Mouse (Mus musculus) Patski (cell line): ENCODE measurements around the gene Dph5. TPM values are rescaled to one million over a fixed set of nuclear protein-coding genes. Genes with fewer than 3 reads are reported as not detected.
"Not testable (repeated sequence)": the region's sequence is repeated elsewhere in the genome, so short reads cannot be mapped to it uniquely, and the experiment has no call there.

ENCODE experiments used
- ATAC-seq: fragments of 100-300 bp; one replicate; pipeline ENCODE4 v1.8.0; 2021
- CTCF ChIA-PET: fragments of 350-600 bp; sonication (Branson Sonifier 250); formaldehyde crosslinking; loops from one replicate; lab custom pipeline; 2022; ENCODE audit warnings: inconsistent platforms; lab: Charles Lee
- POLR2A ChIA-PET: fragments of 350-600 bp; sonication (Branson Sonifier 250); formaldehyde crosslinking; loops from one replicate; lab custom pipeline; 2022; ENCODE audit warnings: antibody characterized with exemption, inconsistent platforms; lab: Charles Lee
- DNase-seq: peaks from one replicate; pipeline ENCODE4 v3.0.0-alpha.2; 2011; ENCODE audit warnings: low read depth, low spot score
- H3K27me3 ChIP-seq: fragments of 371-371 bp; one replicate; pipeline ENCODE4 v1.5.1; 2021
- CTCF ChIP-seq: fragments of 100-300 bp; IDR thresholded peaks from one replicate; pipeline ENCODE4 v1.5.1; 2021
- in situ Hi-C: fragments of 300-500 bp; cut with MboI; formaldehyde crosslinking; loops from 3 replicates; pipeline ENCODE4 v1.11.1; 2018; ENCODE audit warnings: low pct_unique_long_range_greater_than_20kb, mixed read lengths
- polyA plus RNA-seq: library from polyadenylated mRNA; unstranded; gene quantifications from one replicate; pipeline ENCODE4 v1.2.3, GENCODE M21; 2021

Dph5 gene
- polyA plus RNA-seq, 1 experiment from 2014 or later, result 29.1 TPM

DNA sequence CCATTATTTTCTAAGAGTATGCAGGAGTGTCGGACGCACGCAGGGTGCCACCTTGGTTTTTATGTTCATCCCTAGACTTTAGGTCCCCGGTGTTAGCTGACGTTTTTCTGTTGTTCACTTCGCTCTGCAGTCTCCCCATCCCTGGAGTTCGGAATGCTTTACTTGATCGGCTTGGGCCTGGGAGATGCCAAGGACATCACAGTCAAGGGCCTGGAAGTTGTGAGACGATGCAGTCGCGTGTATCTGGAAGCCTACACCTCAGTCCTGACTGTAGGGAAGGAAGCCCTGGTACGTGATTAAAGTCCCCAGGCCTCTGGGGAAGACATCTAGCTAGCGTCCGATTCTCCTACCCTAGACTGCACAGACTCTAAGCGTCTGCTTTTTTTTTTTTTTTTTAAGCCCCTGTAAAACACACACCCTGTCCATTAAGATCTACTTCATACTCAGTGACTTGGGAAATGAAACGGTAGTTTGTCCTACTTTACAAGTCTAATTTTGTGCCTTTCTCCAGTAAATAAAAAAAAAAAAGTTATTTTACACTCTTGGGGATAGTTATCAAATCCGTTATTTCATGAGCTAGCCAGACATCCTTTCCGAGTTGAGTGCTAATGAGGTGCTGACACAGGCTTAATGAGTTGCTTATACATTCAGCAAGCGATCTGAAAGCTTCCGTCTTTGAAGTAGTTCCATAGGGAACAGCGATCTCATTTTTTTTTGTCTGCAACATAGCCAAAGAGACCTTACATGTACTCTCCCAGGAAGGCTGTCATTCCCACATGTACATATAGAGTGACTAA is 871 bp downstream of the Dph5 start:
- no peak for TF ChIP-seq CTCF
- no peaks in the 10 kb centered on the region for H3K27me3 ChIP-seq
- ATAC-seq (peak; percentile 36), DNase-seq (no peak)
- POLR2A ChIA-PET, result interaction anchor here (0.6 to 1.8 kb wide), 10 partner anchors 8 to 945 kb away, joined by 3 to 12 read pairs (median 4); partner anchors contain the start of gene S1pr1
- in situ Hi-C loops, result loop anchor here (5.0 kb wide), 1 partner anchor 171 kb away; the partner anchor contains the start of gene S1pr1
- CTCF ChIA-PET, result interaction anchor here (1.1 to 1.8 kb wide), 3 partner anchors 16 to 176 kb away, joined by 3 to 11 read pairs (median 3); no protein-coding TSS in a partner anchor

DNA sequence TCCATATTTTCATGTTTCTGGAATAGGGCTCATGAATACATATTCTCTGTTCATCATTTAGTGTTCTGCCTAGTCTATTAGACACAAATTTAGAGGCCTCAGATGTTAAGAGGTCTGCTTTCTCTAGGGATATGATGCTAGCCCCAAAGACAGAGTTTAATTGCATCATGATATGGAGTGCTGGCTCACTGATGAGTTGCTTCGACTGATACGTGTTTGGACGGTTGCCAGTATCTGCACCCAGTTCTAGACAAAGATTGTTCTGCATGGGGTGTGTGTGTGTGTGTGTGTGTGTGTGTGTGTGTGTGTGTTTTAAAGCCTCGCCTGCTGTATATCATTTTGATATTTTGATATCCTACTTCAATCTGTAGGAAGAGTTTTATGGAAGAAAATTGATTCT is 4.7 kb downstream of the Dph5 start:
- TF ChIP-seq CTCF, result no peak
- in situ Hi-C loops, result no loop called here
- ATAC-seq, result no peak
- no peaks in the 10 kb centered on the region for H3K27me3 ChIP-seq
- CTCF ChIA-PET, result no interaction called here
- DNase-seq, result no peak
- POLR2A ChIA-PET, result no interaction called here

DNA sequence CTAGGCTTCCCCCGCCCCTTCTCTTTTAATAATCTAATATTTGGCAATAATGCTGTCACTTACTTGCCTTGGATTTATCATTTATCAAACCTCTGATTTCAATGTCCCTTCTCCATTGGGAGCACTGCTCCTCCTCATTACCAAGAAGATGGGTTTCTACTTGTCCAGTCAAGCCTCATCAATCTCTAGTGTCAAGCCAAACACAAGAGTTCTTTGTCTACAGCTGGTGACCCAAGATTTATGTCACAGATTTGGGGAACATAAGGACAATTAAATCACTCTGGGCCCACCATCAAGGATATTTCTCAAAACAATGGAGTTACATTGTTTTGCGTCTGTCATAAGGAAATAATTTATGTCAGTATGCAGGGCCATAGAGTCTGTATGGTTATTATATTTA is 5.5 kb downstream of the Dph5 start:
- ChIA-PET CTCF (no interaction called here), POLR2A (no interaction called here)
- in situ Hi-C loops, result no loop called here

DNA sequence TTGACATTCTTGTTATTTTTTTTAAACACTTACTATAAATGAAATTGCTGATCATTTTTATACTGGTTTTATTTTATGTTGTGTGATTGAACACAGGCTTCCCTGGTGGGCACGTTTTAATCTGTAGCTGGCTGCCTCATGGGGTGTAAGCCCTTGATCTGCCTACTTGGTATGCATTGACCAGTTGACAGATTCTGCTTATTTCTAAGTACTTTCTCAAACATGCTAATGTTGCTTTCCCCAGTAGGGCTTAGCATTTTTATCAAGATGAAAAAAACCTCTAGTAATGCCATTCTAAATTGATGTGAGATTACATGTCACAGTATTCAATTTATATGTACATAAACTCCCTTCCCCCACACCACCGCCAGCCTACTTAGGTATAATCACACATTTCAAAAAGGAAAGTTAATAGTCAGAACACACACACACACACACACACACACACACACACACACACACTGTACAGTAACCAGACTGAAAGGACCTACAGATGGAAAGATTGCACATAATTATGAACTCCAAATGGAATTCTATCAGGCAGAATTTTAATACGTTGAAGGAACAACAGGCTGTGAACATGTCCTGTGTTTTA is 10.8 kb downstream of the Dph5 start:
- in situ Hi-C loops, result no loop called here
- DNase-seq (no peak), ATAC-seq (no peak)
- no peaks in the 10 kb centered on the region for H3K27me3 ChIP-seq
- no peak for TF ChIP-seq CTCF
- ChIA-PET POLR2A (no interaction called here), CTCF (no interaction called here)

More for the DNA sequence above, 5.5 kb downstream of the Dph5 start:
- ATAC-seq (no peak), DNase-seq (no peak)
- H3K27me3 ChIP-seq, result no peaks in the 10 kb centered on the region
- TF ChIP-seq CTCF, result no peak

DNA sequence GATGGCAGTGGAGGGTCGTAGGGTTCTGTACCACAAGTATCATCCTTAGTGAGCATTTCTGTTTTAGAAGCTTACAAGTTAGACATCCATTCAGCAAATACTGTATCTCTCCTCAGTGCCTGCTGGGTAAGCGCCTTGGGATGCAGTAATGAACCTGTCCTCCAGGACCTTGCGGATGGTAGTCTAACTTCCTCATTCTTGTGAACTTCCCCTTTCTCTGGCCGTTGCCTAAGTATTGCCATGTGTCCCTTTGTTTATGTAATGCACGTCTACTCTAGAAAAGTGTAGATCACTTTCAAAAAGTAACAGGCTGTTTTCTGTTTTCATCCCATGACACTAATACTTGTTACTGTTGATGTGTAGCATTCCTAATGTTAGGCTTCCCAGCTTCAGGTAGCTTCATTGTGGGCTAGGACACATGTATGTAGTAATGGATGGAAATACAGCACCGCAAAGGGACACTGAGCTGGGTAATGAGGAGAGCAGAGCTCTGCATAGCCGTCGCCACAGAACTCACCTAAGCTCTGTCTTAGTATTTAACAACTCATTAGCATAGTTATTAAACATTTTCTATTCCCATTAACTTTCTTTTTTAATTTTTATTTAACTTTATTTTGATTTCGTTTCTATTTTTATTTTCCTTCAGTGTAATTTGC is 14.8 kb downstream of the Dph5 start:
- DNase-seq, result no peak
- CTCF ChIA-PET, result interaction anchor here (0.9 to 1.6 kb wide), 5 partner anchors 13 to 190 kb away, joined by 3 to 7 read pairs (median 5); no protein-coding TSS in a partner anchor
- no peaks in the 10 kb centered on the region for H3K27me3 ChIP-seq
- TF ChIP-seq CTCF, result no peak
- POLR2A ChIA-PET, result interaction anchor here (1.2 to 1.6 kb wide), 2 partner anchors 12 to 74 kb away, joined by 3 to 5 read pairs; no protein-coding TSS in a partner anchor
- in situ Hi-C loops, result no loop called here
- ATAC-seq, result no peak

DNA sequence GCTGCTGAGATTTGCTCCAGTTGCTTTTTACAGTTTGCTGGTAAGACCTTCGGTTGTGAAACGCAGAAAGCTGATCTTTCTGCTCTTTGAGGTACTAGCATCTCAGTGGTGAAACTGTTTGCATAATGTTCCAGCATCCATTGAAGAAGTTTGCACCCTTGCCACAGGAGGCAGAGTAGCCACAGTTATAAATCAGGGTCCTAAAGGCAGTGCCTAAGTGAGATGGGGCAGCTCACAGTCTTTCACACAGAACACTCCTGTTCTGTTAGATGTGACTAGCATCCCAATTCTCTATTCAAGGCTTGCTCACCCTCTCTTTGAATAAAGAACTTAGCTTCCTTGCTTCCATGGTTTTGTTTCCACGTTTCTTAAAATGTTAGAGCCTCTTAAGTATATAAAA is 17.4 kb downstream of the Dph5 start:
- in situ Hi-C loops, result no loop called here

DNA sequence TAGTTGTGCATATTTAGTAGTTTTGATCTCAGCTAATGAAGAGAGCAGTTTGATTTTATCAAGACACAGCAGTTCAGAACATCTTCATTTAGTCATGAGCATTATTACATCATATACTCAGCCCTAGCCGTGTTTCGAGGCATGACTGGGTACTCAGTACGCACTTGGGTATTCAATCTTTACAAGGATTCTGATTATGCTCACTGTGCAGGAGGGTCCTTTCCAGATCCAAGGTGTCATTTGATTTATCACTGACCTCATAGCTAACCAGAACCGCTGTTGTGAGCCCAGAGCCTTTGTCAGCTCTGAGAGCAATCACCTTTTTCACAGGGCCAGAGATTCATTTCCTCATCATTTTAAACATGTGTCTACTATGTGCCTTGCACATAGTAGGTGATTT is 17.9 kb downstream of the Dph5 start:
- no peaks in the 10 kb centered on the region for H3K27me3 ChIP-seq
- no peak for DNase-seq
- TF ChIP-seq CTCF, result no peak
- in situ Hi-C loops, result no loop called here
- POLR2A ChIA-PET, result no interaction called here
- ATAC-seq, result no peak
- CTCF ChIA-PET, result interaction anchor here (0.7 to 2.5 kb wide), 9 partner anchors 9 to 239 kb away, joined by 3 to 11 read pairs (median 4); no protein-coding TSS in a partner anchor

More for the DNA sequence above, 17.4 kb downstream of the Dph5 start:
- ATAC-seq, result no peak
- TF ChIP-seq CTCF, result no peak
- POLR2A ChIA-PET, result no interaction called here
- CTCF ChIA-PET, result interaction anchor here (0.7 to 2.5 kb wide), 11 partner anchors 9 to 239 kb away, joined by 3 to 11 read pairs (median 4); no protein-coding TSS in a partner anchor
- DNase-seq, result no peak
- no peaks in the 10 kb centered on the region for H3K27me3 ChIP-seq

DNA sequence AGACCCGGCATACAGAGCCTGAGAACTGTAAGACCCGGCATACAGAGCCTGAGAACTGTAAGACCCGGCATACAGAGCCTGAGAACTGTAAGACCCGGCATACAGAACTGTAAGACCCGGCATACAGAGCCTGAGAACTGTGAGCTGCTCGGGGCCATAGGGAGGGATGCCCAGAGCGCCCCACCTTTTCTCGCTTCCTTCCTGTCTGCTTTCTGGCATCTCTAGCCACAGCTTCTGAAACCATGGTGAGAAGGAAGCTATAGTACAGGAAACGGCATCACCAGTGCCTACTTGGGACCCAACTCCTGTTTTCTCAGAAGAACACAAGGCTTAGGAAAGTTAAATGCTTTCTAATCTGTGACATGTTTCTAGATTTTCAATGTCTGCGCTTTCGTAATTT is 19.8 kb downstream of the Dph5 start:
- POLR2A ChIA-PET, ATAC-seq, in situ Hi-C loops, DNase-seq, H3K27me3 ChIP-seq: not testable (repeated sequence)
- CTCF ChIA-PET, result interaction anchor here (1.0 kb wide), 1 partner anchor 21 kb away, joined by 3 read pairs; no protein-coding TSS in a partner anchor

DNA sequence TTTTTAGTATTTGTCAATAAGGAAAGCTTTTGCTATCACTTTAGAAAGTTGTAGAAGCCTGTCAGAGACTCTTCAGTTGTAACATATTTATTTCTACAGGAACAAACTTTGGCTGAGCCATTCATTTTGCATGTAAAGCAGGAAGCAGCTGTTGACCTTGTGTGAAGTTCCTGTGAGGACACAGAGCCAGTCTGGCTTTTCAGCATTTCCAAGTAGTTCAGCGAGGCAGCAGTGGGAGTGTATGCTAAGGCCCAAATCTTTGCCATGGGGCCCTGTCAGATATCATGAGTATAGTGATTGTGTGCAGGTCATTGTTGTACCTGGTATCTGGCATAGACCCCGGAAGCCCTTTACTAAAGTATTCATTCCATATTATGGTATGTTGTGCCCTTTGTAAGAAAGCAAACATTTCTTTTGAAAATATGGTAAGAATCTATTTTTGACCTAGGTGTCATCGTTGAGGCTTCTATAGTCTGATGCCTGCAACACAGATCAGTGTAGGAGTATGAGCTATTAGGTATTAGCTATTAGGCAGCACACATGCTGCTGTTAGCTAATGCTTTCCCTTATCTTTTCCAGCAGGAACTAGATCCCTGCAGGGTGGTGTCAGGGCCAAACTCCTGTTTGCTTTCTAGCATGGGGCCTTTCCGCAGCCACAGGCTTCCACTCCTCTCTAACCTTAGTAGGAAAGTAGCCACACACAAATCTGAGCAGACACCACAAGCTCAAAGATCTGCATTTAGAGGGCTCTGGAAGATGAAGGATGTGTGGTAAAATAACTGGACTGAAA is 37.0 kb downstream of the Dph5 start:
- no peak for TF ChIP-seq CTCF
- in situ Hi-C loops, result no loop called here
- ChIA-PET POLR2A (interaction anchor here (1.0 kb wide), 1 partner anchor 12 kb away, joined by 4 read pairs; no protein-coding TSS in a partner anchor), CTCF (interaction anchor here (0.7 to 4.3 kb wide), 6 partner anchors 8 to 226 kb away, joined by 3 to 31 read pairs (median 8); no protein-coding TSS in a partner anchor)
- no peaks in the 10 kb centered on the region for H3K27me3 ChIP-seq
- DNase-seq, result no peak
- no peak for ATAC-seq
